Mouse (Mus musculus) kidney, adult 2 months (tissue): ENCODE data around the gene Hoxa9.

ENCODE experiments used
- CTCF ChIP-seq: fragments of 200-500 bp; conservative IDR thresholded peaks from 2 replicates; pipeline ENCODE4 v1.5.1; 2011; ENCODE audit warnings: low read depth, mild to moderate bottlenecking, control low read depth, low read length, moderate library complexity, mixed read lengths; ENCODE audit not compliant: insufficient read depth, insufficient read length
- POLR2A ChIP-seq: fragments of 200-500 bp; IDR thresholded peaks from one replicate; pipeline ENCODE4 v1.6.1; 2011; ENCODE audit warnings: low read depth, low read length, control low read depth

GRCm38 (mm10) chr6:52268756-52269155, 37.9 kb upstream of the Hoxa9 start:
- TF ChIP-seq POLR2A (no peak), CTCF (no peak)
